Mouse (Mus musculus): ENCODE results near the gene Glt28d2.

Glt28d2 gene

DNA sequence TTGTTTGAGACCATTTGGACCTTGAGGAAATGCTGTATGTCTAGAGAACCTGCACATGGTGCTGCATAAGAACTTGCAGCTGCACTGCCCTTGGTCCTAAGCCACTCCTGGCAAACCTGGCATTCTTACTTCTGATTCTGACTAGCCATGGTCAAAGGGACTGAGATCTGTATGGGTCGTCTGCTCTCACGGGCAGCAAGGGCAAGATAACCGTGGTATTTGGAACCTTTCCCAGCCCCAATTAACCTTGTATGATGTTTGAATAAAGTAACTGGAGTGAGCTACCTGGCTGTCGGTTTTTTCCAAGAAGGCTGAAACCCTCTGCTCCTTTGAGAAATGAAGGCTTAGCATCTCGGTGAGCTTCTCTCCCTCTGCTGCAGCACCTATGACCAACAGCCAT is 8.4 kb downstream of the Glt28d2 start:
- no peak for DNase-seq (ENCODE audit: low spot score)

DNA sequence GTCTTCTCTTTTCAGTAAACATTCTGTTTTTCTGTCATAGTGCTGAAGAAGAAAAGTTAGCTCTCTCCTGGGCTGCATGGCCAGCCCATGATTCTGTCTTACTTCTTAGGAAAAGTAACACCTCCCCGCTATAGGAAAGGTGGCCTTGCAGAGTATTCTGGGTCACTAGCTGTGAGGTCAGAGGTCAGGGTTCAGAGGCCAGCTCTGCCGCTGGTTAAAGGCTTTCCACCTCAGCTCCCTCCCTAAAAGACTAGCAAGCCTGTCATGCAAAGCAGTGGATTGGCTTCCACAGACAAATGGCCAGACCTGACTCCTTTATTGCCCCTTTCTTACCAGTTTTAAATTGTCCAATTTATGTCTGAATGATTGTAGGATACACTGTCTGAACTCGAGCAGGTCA is 23.3 kb downstream of the Glt28d2 start:
- DNase-seq (ENCODE audit: low spot score) = no peak

DNA sequence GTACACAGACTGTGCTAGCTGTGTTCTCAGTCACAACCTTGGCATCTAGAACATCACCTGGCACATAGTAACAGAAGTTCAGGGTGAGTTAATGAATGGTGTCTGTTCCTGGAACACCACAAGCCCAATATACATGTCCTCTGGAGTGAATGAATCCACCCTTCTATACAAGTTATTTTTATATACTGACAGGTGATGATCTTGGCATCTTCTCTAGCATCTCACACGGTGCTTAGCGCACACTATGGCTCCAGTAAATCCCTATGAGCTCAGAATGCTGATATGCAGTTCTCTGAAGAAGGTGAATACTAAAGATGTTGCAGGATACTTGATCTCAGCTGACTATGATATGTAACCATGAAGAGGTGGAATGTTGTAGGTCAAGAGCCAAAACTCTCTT is 24.4 kb downstream of the Glt28d2 start:
- no peak for DNase-seq (ENCODE audit: low spot score)

DNA sequence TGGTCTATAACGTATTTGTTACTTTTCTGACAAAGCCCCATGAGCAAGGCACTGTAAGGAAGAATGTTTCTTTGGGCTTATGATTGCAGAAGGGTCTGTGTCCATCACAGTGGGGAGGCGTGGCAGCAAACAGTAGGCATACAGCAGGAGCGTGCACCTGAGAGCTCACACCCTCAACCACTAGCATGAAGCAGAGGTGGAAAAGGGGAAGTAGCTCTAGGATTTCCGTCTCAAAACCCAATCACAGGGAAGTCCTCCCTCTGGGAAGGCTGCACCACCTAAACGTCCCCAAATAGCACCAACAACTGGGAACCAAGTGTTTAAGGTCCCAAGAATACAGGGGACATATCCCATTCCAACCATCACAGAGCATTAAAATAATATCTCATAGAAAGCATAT is 26.3 kb downstream of the Glt28d2 start:
- DNase-seq (ENCODE audit: low spot score) = no peak

DNA sequence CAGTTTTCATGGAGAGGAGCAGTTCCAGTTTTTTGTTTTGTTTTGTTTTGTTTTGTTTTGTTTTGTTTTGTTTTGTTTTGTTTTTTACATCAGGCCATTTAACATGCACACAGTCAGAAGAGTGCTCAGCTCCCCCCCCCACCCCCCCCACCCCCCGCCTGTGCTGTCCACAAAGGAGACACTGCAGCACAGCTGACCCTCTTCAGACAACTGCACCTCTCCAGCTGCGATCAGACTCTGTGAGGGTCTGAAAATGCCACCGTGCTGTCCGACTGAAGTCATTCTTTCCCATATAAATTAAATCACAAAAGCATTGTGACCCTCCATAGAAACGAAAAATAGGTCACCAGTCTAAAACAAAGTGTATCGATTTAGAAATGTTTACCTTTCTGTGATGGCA is 28.0 kb downstream of the Glt28d2 start:
- DNase-seq (ENCODE audit: low spot score) = no peak

DNA sequence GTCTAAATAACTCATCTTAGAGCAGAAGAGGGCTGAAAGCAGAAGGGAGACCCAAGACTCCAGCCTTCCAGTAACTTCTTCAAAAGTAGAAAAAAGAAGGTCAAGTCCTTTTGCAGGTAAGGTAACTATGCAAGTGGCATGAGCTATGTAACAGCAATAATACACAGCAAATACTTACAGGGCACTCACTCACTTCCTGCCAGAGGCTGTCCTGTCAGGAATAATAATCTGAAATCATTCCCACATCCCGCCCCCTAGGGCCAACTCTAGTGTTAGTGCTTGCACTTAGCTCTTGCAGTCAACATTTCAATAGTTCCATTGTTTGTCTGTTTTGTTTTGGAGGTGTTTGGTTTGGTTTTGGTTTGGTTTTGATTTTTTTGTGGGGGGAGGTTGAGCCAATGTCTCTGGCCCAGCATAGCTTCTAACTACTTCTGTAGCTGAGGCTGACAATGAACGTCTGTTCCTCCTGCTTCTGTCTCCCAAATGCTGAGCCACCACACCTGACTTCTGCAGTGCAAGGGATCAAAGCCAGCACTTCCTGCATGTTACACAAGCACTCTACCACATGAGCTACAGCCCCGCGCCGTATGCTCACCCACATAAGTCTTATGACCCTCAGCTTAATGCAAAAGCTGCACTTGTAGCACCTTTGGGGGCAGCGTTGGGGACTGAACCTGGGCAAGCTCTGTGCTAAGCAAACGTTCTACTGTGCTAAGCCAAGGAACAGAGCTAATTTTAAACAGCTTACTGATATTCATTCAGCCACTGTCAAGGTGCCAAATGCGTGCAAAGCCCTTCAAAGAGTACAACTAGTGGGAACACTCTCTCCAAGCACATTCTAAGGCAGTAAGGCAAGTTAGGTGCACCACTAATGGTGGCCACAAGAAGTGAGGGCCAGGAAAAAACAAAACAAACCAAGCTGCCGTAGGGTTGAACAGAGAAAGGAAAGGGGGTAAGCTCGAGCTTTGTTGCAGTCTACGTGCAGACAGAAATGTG is 28.9 kb downstream of the Glt28d2 start:
- DNase-seq (ENCODE audit: low spot score) = no peak

DNA sequence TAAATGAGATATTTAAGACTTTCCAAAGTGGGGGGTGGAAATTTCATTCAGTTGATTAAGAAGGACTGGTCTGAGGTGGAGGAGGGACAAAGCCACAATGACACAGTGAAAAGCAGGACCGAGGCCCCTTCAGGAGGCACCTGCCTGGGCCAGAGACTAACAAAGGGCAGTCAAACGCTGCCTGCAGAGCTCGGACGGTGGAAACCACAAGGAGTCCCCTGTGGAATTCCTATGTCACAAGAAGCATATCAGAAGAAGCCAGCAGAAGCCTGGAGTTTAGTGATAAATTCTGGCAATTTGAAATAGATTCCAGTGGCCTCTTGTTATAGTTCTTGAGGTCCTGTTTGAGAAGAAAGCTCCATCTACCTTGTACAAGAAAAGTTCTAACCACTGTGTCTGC is 30.2 kb downstream of the Glt28d2 start:
- DNase-seq (ENCODE audit: low spot score) = no peak

DNA sequence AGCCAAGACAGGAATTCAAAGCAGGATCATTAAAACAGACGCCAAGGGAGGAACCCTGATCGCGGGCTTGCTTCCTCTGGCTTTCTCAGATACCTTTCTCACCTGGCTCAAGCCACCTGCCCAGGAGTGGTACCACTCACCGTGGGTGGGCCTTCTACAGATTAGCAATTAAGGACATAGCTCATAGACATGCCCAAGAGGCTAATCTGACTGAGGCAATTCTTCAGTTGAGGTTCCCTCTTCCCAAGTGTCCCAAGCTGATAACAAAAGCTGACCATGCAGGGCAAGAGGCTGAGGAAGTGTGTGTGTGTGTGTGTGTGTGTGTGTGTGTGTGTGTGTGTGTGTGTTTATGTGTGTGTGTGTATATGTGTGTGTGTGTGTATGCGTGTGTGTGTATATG is 31.4 kb downstream of the Glt28d2 start:
- no peak for DNase-seq (ENCODE audit: low spot score)

DNA sequence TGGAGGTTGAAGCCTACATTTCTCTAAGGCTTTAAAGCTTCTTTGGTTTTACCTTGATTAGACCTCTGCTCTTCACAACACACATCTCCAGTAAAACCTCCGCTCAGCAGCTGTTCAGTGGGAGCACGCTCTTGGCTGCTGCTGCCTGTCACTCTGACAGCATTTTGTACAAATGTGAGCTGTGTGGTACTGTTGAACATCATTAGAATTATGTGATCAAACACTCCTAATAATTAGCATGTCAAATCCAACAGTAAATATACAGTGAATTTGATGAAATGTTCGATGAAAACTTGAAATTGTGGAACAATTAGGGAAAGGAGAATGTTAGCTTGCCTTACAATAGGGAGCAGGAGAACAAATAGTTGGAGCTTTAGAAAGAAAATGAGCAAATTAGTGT is 32.3 kb downstream of the Glt28d2 start:
- DNase-seq (ENCODE audit: low spot score) = no peak

DNA sequence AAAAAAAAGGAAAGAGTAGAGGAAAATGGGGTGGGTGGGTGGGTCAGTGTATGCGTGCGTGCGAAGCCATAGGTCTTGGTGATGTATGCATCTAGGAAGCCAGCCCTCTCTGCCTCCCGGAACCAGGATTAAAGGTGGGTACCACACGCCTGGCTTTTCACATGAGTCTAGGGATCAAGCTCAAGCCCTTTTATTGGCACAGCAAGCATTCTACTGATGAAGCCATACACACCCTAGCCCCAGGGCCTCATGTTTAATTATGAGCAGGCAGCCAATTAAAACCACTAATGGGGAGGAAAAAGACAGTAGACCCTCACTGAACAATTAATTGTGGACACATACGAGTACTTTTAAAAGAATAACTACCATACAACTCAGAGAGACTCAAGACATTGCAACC is 33.2 kb downstream of the Glt28d2 start:
- DNase-seq (ENCODE audit: low spot score) = no peak

DNA sequence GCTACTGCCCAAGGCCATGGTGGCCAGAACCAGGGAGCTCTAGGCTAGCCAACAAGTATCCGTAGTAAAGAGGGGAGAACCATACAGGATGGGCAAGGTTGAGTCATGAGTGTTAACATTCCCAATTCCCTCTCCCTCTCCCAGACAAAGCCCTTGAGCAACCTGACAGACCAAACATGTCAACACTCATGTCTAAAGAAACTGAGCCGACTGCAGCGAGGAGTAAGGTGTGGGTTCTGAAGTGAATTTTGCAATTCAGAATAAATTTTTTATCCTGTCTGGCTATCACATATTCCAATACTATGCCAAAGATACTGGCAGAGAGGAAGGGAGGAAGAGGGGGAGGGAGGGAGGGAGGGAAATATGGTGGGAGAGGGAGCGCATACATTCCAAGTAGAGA is 33.6 kb downstream of the Glt28d2 start:
- no peak for DNase-seq (ENCODE audit: low spot score)

DNA sequence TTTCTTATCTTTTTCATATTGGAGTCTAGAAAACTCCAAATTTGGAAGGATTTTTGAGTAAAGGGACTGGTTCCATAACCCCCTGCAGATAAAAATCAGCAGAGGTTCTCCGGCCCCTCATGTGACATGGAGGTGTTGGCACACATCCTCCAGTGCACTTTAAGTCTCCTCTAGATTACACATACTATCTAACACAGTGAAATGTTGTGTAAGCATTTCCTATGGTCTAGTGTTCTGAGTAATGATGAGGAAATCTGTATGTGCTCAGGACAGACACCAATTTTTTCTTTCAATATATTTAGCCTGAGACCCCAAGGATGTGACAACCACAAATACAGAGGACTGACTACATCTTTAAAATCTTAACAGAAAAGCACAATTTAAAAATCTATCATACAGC is 37.2 kb downstream of the Glt28d2 start:
- DNase-seq (ENCODE audit: low spot score) = no peak

DNA sequence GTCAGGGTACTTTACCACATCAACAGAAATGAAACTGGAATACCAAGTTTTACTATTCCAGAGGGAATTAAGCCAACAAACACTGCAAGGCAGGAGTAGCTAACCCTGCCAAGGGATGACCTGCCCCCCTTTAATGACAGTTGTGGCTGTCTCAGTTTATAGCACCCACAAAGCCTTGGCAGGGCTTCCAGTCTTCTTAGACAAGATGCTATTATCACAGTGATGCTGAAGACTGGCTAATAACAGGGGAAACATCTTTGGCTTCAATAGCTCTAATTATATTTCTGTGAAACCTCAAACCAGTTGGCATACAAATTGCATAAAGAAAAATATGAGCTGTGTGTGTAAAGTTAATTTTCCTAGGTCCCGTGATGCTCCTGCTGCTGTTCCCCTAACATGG is 41.0 kb downstream of the Glt28d2 start:
- DNase-seq (ENCODE audit: low spot score) = no peak

DNA sequence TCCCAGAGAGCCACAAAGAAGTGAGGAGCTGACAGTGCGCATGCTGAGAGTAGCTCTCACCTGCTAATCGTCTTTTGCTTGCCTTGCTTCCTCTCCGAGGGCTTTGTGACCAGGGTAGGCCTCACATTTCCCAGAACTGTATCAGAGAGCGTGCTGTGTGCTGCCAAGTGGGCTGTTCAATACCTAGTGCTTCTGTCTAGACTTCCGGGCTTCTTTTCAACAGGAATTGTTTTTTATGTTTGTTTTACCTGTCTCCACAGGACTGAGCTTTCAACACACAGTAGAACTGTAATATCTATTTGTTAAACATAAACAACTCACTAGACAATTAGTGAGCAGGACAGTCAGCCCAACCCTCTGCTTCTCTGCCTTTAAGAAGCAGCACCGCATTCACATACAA is 42.0 kb downstream of the Glt28d2 start:
- no peak for DNase-seq (ENCODE audit: low spot score)

DNA sequence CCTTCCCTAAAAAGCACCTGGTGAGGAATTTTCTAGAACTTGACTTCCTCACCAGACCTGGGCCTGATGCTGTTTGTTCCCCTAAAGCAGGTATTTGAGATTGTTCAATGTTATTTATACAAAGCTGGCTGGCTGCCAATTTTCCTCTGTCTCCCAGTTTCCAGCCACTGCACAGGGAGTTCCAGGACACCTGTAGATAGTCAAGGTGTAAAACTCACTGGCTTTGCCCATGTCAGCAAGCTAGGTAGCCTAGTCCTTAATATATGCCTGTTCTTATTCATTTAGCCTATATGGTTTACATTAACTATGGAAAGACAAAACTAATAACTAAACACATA is 44.5 kb downstream of the Glt28d2 start:
- DNase-seq (ENCODE audit: low spot score) = no peak

DNA sequence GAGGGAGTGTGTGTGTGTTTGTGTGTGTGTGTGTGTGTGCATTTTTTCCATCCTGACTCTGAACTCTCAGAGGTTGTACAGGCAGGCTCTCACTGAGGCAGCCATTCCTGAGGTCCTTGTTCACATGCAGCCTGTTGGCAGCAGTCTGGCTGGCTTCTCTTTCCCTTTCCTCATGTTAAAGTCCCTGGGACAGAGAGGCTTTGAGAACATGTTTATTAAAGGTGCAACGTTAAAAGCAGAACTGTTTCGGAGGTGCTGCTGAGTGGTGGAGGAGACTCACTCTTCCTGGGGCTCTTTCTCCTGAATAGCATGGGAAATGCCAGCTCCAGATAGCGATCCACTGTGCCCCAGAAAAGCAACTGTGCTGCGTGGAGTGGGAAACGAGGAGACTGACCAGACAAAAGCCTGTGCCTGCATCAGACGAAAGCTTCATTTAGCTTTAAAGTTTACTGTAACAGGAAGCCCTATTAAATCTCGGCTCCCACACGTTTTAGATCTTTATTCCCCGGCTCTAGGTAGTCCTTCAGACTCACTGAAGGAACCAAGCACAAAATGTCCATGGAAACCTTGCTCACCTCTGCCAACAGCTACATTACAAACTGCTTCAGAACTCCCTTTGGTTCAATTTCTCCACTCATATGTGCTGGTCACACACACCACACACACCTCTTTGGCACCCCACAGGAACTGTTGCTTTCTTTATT is 45.0 kb downstream of the Glt28d2 start:
- DNase-seq (ENCODE audit: low spot score) = no peak

DNA sequence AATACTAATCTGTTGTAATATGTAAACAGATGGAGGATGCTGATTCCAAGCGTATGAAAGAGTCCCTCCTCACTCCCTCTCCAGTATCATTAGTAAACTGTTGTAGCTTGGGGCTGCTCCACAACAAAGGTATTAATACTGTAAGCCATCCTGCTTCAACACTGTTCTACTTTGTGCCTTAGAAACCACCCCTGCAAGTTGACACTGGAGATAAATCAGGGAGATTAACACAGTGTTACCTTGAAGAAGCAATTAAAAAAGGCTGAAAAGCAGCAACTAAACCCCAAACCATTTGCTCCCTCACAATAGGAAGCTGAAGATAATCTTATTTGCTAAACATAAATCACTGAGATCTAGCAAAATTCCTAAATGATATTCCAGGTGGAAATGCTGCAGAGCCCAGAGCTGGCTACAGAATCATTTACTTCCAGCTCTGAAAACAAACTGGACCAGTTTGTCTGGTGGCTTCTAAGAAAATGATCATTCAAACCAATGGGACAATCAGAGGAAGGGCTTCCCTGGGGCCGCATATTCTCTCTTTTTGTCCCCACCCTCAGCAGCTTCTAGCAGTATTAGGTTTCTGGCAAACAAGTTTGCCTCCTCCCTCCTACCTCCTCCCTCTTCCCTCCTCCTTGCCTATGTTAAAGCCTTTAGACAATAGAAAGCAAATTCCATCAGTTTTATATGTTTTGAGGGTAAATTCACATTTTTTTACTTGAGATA is 45.7 kb downstream of the Glt28d2 start:
- DNase-seq (ENCODE audit: low spot score) = no peak

DNA sequence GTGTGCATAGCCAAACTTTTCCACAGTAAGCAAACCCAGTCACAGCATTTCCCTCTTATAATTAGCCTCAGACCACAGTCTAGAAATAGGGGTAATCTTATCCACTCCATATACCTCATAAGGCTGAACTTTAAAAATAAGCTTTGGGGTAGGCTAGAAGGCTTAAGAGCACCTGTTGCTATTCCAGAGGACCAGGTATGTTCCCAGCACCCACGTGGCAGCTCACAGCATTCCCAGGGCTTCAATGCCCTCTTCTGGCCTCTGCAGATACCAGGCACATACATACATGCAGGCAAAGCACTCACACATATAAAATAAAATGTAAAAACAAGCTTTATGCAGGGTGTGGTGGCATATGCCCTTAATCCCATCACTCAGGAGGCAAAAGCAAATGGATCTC is 53.7 kb downstream of the Glt28d2 start:
- no peak for DNase-seq (ENCODE audit: low spot score)

DNA sequence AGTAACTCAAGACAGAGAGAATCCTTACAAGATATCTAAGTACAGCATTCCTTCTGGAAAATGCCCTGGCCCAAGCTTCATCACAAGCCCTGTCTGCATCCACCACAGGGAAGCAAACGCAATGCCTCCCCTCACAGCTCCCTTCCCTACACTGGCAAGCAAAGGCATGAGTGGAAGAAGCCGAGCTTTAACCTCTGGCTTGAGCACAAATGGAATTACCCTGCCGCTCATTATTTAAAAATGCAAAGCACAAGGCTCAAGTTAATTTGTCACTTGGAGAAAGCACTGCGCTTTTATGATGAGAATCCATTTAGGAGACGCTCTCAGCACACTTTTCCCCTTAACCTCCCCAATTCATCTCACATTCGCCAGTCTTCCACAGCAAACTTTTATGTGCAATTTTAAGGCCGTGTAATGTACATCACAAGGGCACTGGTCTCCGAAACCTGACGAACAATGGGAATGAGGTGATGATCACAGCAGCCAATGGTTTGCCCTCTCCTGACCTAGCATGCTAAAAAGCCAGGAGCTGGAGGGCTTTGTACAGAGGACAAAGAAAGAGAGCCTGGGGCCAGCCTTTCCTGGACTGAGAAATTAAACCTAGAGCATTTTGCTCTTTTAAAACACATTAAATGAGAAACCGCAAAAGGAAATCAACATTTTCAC is 54.7 kb downstream of the Glt28d2 start:
- no peak for DNase-seq (ENCODE audit: low spot score)

DNA sequence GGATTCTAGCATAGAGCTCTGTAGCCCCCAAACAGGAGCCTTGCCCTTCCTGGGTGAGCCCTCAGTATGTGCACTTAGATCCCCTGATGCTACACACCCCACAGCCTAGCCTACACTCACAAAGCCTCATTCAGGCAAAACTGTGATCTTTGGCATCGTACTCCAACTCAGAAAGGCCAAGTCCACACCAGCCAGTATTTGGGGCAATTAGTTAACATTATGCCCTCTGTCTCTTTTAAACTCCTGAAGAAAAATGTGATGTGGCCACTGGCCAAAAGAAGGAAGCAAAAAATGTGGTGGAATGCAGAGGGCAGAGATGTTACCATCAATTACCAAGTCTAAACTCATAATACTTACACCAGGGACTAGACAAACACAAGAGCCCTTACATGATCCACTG is 55.5 kb downstream of the Glt28d2 start:
- DNase-seq (ENCODE audit: low spot score) = no peak

DNA sequence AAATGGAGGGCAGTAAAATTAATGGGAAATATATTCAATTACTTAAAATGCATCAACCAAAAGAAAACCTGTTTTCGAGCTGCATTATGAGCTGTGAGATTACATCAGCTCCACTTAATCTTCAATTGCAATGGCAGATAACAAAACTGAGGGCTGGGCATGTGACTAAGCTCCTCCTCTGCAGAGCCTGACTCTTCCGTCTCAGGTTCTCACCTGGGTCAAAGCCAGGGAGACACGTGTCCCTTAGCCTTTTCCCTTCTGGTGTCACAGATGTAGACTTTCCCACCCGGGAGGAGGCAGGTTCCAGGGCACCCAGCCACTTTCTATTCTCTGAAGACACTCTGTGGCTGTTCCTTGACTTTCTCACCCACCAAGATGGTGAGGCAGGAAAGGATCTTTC is 58.3 kb downstream of the Glt28d2 start:
- no peak for DNase-seq (ENCODE audit: low spot score)

DNA sequence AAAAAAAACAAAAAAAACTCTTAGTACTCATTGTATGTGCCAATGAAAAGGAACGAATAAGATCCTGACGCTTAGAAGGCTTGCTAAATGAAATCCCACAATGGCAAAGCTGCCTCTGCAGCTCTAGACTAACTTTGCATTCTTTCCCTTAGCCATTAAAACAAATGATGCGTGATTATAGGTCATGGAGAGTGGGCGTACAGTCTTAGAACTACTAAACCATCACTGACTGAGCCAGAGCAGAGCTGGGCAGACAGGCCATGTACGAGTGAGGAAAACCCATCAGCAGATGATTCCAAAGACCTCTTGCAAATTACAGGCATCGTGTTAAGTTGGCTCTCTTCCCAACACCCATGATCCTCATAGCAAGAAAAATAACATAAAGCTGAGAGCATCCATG is 59.5 kb downstream of the Glt28d2 start:
- no peak for DNase-seq (ENCODE audit: low spot score)

Data from left cerebral cortex, adult 11 months (tissue).